Mouse (Mus musculus) C2C12 (cell line): ENCODE results near the gene Plekha6. TPM values are rescaled to one million over a fixed set of nuclear protein-coding genes. Genes with fewer than 3 reads are reported as not detected.
A peak's percentile ranks its signal among the peaks of the same experiment; 100 is the strongest.

ENCODE experiments used
- H3K27me3 ChIP-seq: one replicate; pipeline ENCODE4 v1.6.1; 2011; ENCODE audit not compliant: control insufficient read depth, insufficient read depth, insufficient read length
- H3K36me3 ChIP-seq: one replicate; pipeline ENCODE4 v1.6.1; 2011; ENCODE audit not compliant: control insufficient read depth, insufficient read depth
- H3K4me3 ChIP-seq: one replicate; pipeline ENCODE4 v1.5.1; 2011; ENCODE audit warnings: mild to moderate bottlenecking, control low read depth; ENCODE audit not compliant: poor library complexity, insufficient read depth, severe bottlenecking
- H3K79me2 ChIP-seq: one replicate; pipeline ENCODE4 v1.6.1; 2011; ENCODE audit not compliant: control insufficient read depth, insufficient read depth
- H3K79me3 ChIP-seq: one replicate; pipeline ENCODE4 v1.6.1; 2011; ENCODE audit warnings: low read depth, control low read depth
- H3ac ChIP-seq: one replicate; pipeline ENCODE3; 2011; ENCODE audit warnings: low read depth; ENCODE audit not compliant: control insufficient read depth, insufficient read length
- CEBPB ChIP-seq: IDR thresholded peaks from one replicate; pipeline ENCODE4 v1.6.1; 2011; ENCODE audit warnings: low read depth, mild to moderate bottlenecking, control low read depth, moderate library complexity
- CTCF ChIP-seq: IDR thresholded peaks from one replicate; pipeline ENCODE4 v1.5.1; 2011; ENCODE audit not compliant: control insufficient read depth, insufficient read depth, insufficient read length
- FOSL1 ChIP-seq: IDR thresholded peaks from one replicate; pipeline ENCODE4 v1.8.0; 2011; ENCODE audit warnings: mild to moderate bottlenecking, low read length; ENCODE audit not compliant: poor library complexity, insufficient read depth, severe bottlenecking
- MAX ChIP-seq: IDR thresholded peaks from one replicate; pipeline ENCODE4 v1.6.1; 2011; ENCODE audit warnings: mild to moderate bottlenecking, control low read depth
- MYOD1 ChIP-seq: IDR thresholded peaks from one replicate; pipeline ENCODE4 v1.6.1; 2011; ENCODE audit warnings: low read depth; ENCODE audit not compliant: control insufficient read depth, insufficient read length
- MYOG ChIP-seq: IDR thresholded peaks from one replicate; pipeline ENCODE4 v1.6.1; 2011; ENCODE audit not compliant: control insufficient read depth, insufficient read length; ENCODE audit errors: extremely low read depth
- USF1 ChIP-seq: IDR thresholded peaks from one replicate; pipeline ENCODE4 v1.6.1; 2011; ENCODE audit warnings: low read depth, mild to moderate bottlenecking, control low read depth, moderate library complexity
- polyA plus RNA-seq: library from polyadenylated mRNA; unstranded; fragments of >200 nt; fragmentation: generic; extraction: Trizol; gene quantifications from one replicate; pipeline ENCODE4 v1.2.1, GENCODE M21; 2012; ENCODE audit warnings: missing spikeins

Plekha6 gene
- polyA plus RNA-seq, 1 experiment, result 0.15 TPM

- H3K27me3 ChIP-seq, result no peaks in the 10 kb centered on the region
- no peak for TF ChIP-seq USF1
- no peak for TF ChIP-seq MYOG
- no peak for TF ChIP-seq CTCF
- TF ChIP-seq CEBPB, result no peak
- no peak for TF ChIP-seq MYOD1
- no peak for TF ChIP-seq MAX
- TF ChIP-seq FOSL1, result no peak
- no peaks in the 10 kb centered on the region for H3K79me2 ChIP-seq
- H3ac ChIP-seq, result no peak overlapping the region
- no peak overlapping the region for H3K4me3 ChIP-seq
- no peaks in the 10 kb centered on the region for H3K79me3 ChIP-seq
- no peaks in the 10 kb centered on the region for H3K36me3 ChIP-seq
Measured at GRCm38 (mm10) chr1:133296376-133296775, 132.4 kb downstream of the Plekha6 start.

- H3K79me2 ChIP-seq, result no peaks in the 10 kb centered on the region
- H3K4me3 ChIP-seq, result no peak overlapping the region
- H3K27me3 ChIP-seq, result no peaks in the 10 kb centered on the region
- no peak overlapping the region for H3ac ChIP-seq
- TF ChIP-seq USF1, result no peak
- no peak for TF ChIP-seq MYOG
- no peak for TF ChIP-seq MAX
- TF ChIP-seq CTCF, result no peak
- TF ChIP-seq FOSL1, result no peak
- no peak for TF ChIP-seq MYOD1
- no peak for TF ChIP-seq CEBPB
- no peaks in the 10 kb centered on the region for H3K79me3 ChIP-seq
- H3K36me3 ChIP-seq, result no peaks in the 10 kb centered on the region
Measured at GRCm38 (mm10) chr1:133298816-133299215, 134.8 kb downstream of the Plekha6 start.

GRCm38 (mm10) chr1:133302540-133302939 is 138.5 kb downstream of the Plekha6 start:
- no peaks in the 10 kb centered on the region for H3K79me2 ChIP-seq
- no peaks in the 10 kb centered on the region for H3K27me3 ChIP-seq
- TF ChIP-seq MAX, result no peak
- TF ChIP-seq USF1, result no peak
- TF ChIP-seq CEBPB, result no peak
- no peaks in the 10 kb centered on the region for H3K79me3 ChIP-seq
- no peak overlapping the region for H3K4me3 ChIP-seq
- H3ac ChIP-seq, result no peak overlapping the region
- no peaks in the 10 kb centered on the region for H3K36me3 ChIP-seq

GRCm38 (mm10) chr1:133306842-133307241 is 142.8 kb downstream of the Plekha6 start:
- Histone ChIP-seq H3K4me3 (no peak overlapping the region), H3K36me3 (no peaks in the 10 kb centered on the region), H3K79me3 (no peaks in the 10 kb centered on the region), H3K79me2 (no peaks in the 10 kb centered on the region), H3K27me3 (peaks cover 30% of the 10 kb centered on the region), H3ac (no peak overlapping the region)
- TF ChIP-seq MYOG (no peak), FOSL1 (no peak), MAX (no peak), USF1 (no peak), CTCF (peak; percentile 69), MYOD1 (no peak), CEBPB (no peak)

GRCm38 (mm10) chr1:133307318-133307717 is 143.3 kb downstream of the Plekha6 start:
- H3K4me3 ChIP-seq, result no peak overlapping the region
- no peaks in the 10 kb centered on the region for H3K36me3 ChIP-seq
- no peaks in the 10 kb centered on the region for H3K79me3 ChIP-seq
- no peaks in the 10 kb centered on the region for H3K79me2 ChIP-seq
- H3ac ChIP-seq, result no peak overlapping the region
- TF ChIP-seq MYOG (no peak), CTCF (no peak), FOSL1 (no peak), MAX (no peak), MYOD1 (no peak), USF1 (no peak), CEBPB (no peak)
- peaks cover 32% of the 10 kb centered on the region for H3K27me3 ChIP-seq

GRCm38 (mm10) chr1:133309652-133310267 is 145.8 kb downstream of the Plekha6 start, which contains the start of gene Golt1a:
Golt1a (plus strand) TSS chr1:133309800.
- Histone ChIP-seq H3K36me3 (no peaks in the 10 kb centered on the region), H3K79me3 (no peaks in the 10 kb centered on the region), H3K27me3 (peaks cover 38% of the 10 kb centered on the region), H3K4me3 (no peak within 1 kb of the TSS), H3ac (no peak within 1 kb of the TSS), H3K79me2 (no peaks in the 10 kb centered on the region)
- no peak for TF ChIP-seq FOSL1
- no peak for TF ChIP-seq MAX
- no peak for TF ChIP-seq MYOG
- TF ChIP-seq CTCF, result no peak
- no peak for TF ChIP-seq CEBPB
- TF ChIP-seq USF1, result no peak
- TF ChIP-seq MYOD1, result no peak
